Mouse (Mus musculus): Measurements from ENCODE around the gene Skap1. TPM values are rescaled to one million over a fixed set of nuclear protein-coding genes. Genes with fewer than 3 reads are reported as not detected.

Skap1 gene
- polyA plus RNA-seq, 1 experiment = 3.0 TPM

GRCm38 (mm10) chr11:96620660-96621059 is 156.3 kb downstream of the Skap1 start:
- Histone ChIP-seq H3K4me1 (ENCODE audit: control insufficient read depth, insufficient read depth, insufficient read length, low read length) (no peaks in the 10 kb centered on the region; the same call in 1 of the 2 replicates), H3K36me3 (ENCODE audit: control insufficient read depth, insufficient read depth, low read length) (no peaks in the 10 kb centered on the region), H3K27me3 (ENCODE audit: control insufficient read depth, insufficient read depth, low read length) (peaks cover 7% of the 10 kb centered on the region), H3K4me3 (ENCODE audit: low read depth, low read length) (no peak overlapping the region), H3K27ac (ENCODE audit: insufficient read depth, low read depth, low read length) (no peak overlapping the region)
- 58% methylated on average over 11 of the region's 11 CpGs for WGBS
- no peak for TF ChIP-seq POLR2A (IDR thresholded peaks at IDR 0.05; ENCODE audit: low read depth, low read length)
- no peak for TF ChIP-seq CTCF (IDR thresholded peaks at IDR 0.05; ENCODE audit: extremely low read depth, insufficient read length, insufficient replicate concordance, low read depth, low read length)

- WGBS = 25% methylated on average over 4 of the region's 4 CpGs
- H3K27ac ChIP-seq (ENCODE audit: insufficient read depth, low read depth, low read length) = no peak overlapping the region
Observed at GRCm38 (mm10) chr11:96621167-96621566, 156.8 kb downstream of the Skap1 start.

GRCm38 (mm10) chr11:96622782-96623181 is 158.4 kb downstream of the Skap1 start:
- Histone ChIP-seq H3K27ac (ENCODE audit: insufficient read depth, low read depth, low read length) (no peak overlapping the region), H3K4me1 (ENCODE audit: control insufficient read depth, insufficient read depth, insufficient read length, low read length) (no peaks in the 10 kb centered on the region; the same call in 1 of the 2 replicates), H3K27me3 (ENCODE audit: control insufficient read depth, insufficient read depth, low read length) (peaks cover 7% of the 10 kb centered on the region), H3K4me3 (ENCODE audit: low read depth, low read length) (no peak overlapping the region), H3K36me3 (ENCODE audit: control insufficient read depth, insufficient read depth, low read length) (no peaks in the 10 kb centered on the region)
- WGBS = 7% methylated on average over 9 of the region's 9 CpGs
- TF ChIP-seq POLR2A (IDR thresholded peaks at IDR 0.05; ENCODE audit: low read depth, low read length) (no peak), CTCF (IDR thresholded peaks at IDR 0.05; ENCODE audit: extremely low read depth, insufficient read length, insufficient replicate concordance, low read depth, low read length) (peak; percentile 54; the same call in 1 of the 2 replicates)

More at GRCm38 (mm10) chr11:96621167-96621566, 156.8 kb downstream of the Skap1 start:
- TF ChIP-seq CTCF (IDR thresholded peaks at IDR 0.05; ENCODE audit: extremely low read depth, insufficient read length, insufficient replicate concordance, low read depth, low read length) (peak; percentile 88; the same call in 1 of the 2 replicates), POLR2A (IDR thresholded peaks at IDR 0.05; ENCODE audit: low read depth, low read length) (no peak)
- no peak overlapping the region for H3K4me3 ChIP-seq (ENCODE audit: low read depth, low read length)
- H3K4me1 ChIP-seq (ENCODE audit: control insufficient read depth, insufficient read depth, insufficient read length, low read length) = no peaks in the 10 kb centered on the region; the same call in 1 of the 2 replicates
- no peaks in the 10 kb centered on the region for H3K36me3 ChIP-seq (ENCODE audit: control insufficient read depth, insufficient read depth, low read length)
- peaks cover 7% of the 10 kb centered on the region for H3K27me3 ChIP-seq (ENCODE audit: control insufficient read depth, insufficient read depth, low read length)

GRCm38 (mm10) chr11:96624436-96624835 is 160.0 kb downstream of the Skap1 start:
- TF ChIP-seq CTCF (IDR thresholded peaks at IDR 0.05; ENCODE audit: extremely low read depth, insufficient read length, insufficient replicate concordance, low read depth, low read length) (no peak), POLR2A (IDR thresholded peaks at IDR 0.05; ENCODE audit: low read depth, low read length) (no peak)
- Histone ChIP-seq H3K36me3 (ENCODE audit: control insufficient read depth, insufficient read depth, low read length) (no peaks in the 10 kb centered on the region), H3K27ac (ENCODE audit: insufficient read depth, low read depth, low read length) (no peak overlapping the region), H3K27me3 (ENCODE audit: control insufficient read depth, insufficient read depth, low read length) (no peaks in the 10 kb centered on the region; the same call in none of the 2 replicates), H3K4me1 (ENCODE audit: control insufficient read depth, insufficient read depth, insufficient read length, low read length) (no peaks in the 10 kb centered on the region; the same call in 1 of the 2 replicates), H3K4me3 (ENCODE audit: low read depth, low read length) (no peak overlapping the region)
- 43% methylated on average over 4 of the region's 4 CpGs for WGBS

- no peaks in the 10 kb centered on the region for H3K27me3 ChIP-seq (ENCODE audit: control insufficient read depth, insufficient read depth, low read length)
- peaks cover 4% of the 10 kb centered on the region; the same call in 1 of the 2 replicates for H3K4me1 ChIP-seq (ENCODE audit: control insufficient read depth, insufficient read depth, insufficient read length, low read length)
- no peak overlapping the region for H3K4me3 ChIP-seq (ENCODE audit: low read depth, low read length)
- no peaks in the 10 kb centered on the region for H3K36me3 ChIP-seq (ENCODE audit: control insufficient read depth, insufficient read depth, low read length)
- TF ChIP-seq CTCF (IDR thresholded peaks at IDR 0.05; ENCODE audit: extremely low read depth, insufficient read length, insufficient replicate concordance, low read depth, low read length) = no peak
- no peak for TF ChIP-seq POLR2A (IDR thresholded peaks at IDR 0.05; ENCODE audit: low read depth, low read length)
- H3K27ac ChIP-seq (ENCODE audit: insufficient read depth, low read depth, low read length) = no peak overlapping the region
- 69% methylated on average over 9 of the region's 9 CpGs for WGBS
Observed at GRCm38 (mm10) chr11:96629775-96630174, 165.4 kb downstream of the Skap1 start.

GRCm38 (mm10) chr11:96631521-96631920 is 167.1 kb downstream of the Skap1 start:
- TF ChIP-seq POLR2A (IDR thresholded peaks at IDR 0.05; ENCODE audit: low read depth, low read length) = no peak
- no peak for TF ChIP-seq CTCF (IDR thresholded peaks at IDR 0.05; ENCODE audit: extremely low read depth, insufficient read length, insufficient replicate concordance, low read depth, low read length)
- 87% methylated on average over 3 of the region's 3 CpGs for WGBS
- H3K27me3 ChIP-seq (ENCODE audit: control insufficient read depth, insufficient read depth, low read length) = no peaks in the 10 kb centered on the region
- no peaks in the 10 kb centered on the region for H3K36me3 ChIP-seq (ENCODE audit: control insufficient read depth, insufficient read depth, low read length)
- peaks cover 10% of the 10 kb centered on the region; the same call in 1 of the 2 replicates for H3K4me1 ChIP-seq (ENCODE audit: control insufficient read depth, insufficient read depth, insufficient read length, low read length)
- H3K27ac ChIP-seq (ENCODE audit: insufficient read depth, low read depth, low read length) = no peak overlapping the region
- no peak overlapping the region for H3K4me3 ChIP-seq (ENCODE audit: low read depth, low read length)

- H3K27ac ChIP-seq (ENCODE audit: insufficient read depth, low read depth, low read length) = peak overlapping the region; percentile 74
- WGBS = 21% methylated on average over 7 of the region's 7 CpGs
- H3K4me3 ChIP-seq (ENCODE audit: low read depth, low read length) = no peak overlapping the region
- peaks cover 24% of the 10 kb centered on the region for H3K4me1 ChIP-seq (ENCODE audit: control insufficient read depth, insufficient read depth, insufficient read length, low read length)
- no peaks in the 10 kb centered on the region for H3K36me3 ChIP-seq (ENCODE audit: control insufficient read depth, insufficient read depth, low read length)
- H3K27me3 ChIP-seq (ENCODE audit: control insufficient read depth, insufficient read depth, low read length) = no peaks in the 10 kb centered on the region
- no peak for TF ChIP-seq POLR2A (IDR thresholded peaks at IDR 0.05; ENCODE audit: low read depth, low read length)
- no peak for TF ChIP-seq CTCF (IDR thresholded peaks at IDR 0.05; ENCODE audit: extremely low read depth, insufficient read length, insufficient replicate concordance, low read depth, low read length)
Observed at GRCm38 (mm10) chr11:96637927-96638326, 173.5 kb downstream of the Skap1 start.

Measured in small intestine, adult 2 months (tissue).